Mouse (Mus musculus) hindlimb bud, embryonic 11.5 days (tissue): ENCODE measurements around the gene Nkx6-2.

Experiments
- DNase-seq: peaks from one replicate; pipeline ENCODE4 v3.0.0-alpha.2; 2012; ENCODE audit warnings: low read depth, low spot score; ENCODE audit errors: extremely low spot score

Gene Nkx6-2

DNA sequence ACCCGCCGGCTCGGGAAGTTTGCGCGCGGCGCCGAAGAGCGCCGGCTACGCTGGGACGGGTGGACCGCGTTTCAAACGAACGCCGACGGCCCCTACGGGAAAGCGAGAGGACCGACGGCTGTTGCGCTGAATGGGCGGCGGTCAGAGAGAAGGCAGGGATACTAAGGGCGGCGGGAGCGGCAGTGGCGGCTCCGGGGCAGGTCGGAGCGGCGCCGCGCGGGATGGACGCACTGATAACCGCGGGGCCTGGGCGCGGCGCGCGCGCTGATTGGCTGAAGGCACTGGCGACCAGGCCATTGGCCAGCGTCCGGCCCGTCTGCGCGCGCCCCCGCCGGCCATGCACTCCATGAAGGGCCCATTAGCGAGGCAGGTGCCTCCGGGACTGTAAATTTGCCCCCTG is at the start of gene Nkx6-2:
Nkx6-2 (minus strand) TSS at position 203 of the 400 bp plus-strand sequence.
- no peak for DNase-seq

DNA sequence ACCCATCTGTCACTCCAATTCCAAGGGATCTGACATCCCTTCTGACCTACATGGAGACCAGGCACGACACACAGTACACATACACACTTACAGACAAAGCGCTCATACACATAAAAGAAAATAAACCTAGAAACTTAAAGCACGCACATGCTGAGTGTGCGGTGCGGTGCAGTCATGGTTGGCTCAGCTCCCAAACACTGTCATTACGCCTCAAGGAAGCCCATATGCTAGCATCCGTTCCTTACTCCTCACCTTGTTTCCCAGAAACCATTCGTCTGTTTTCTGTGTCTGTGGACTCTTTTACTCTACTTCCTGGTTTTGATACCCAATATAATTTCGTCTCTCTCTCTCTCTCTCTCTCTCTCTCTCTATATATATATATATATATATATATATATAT is 42.6 kb upstream of the Nkx6-2 start:
- no peak for DNase-seq

DNA sequence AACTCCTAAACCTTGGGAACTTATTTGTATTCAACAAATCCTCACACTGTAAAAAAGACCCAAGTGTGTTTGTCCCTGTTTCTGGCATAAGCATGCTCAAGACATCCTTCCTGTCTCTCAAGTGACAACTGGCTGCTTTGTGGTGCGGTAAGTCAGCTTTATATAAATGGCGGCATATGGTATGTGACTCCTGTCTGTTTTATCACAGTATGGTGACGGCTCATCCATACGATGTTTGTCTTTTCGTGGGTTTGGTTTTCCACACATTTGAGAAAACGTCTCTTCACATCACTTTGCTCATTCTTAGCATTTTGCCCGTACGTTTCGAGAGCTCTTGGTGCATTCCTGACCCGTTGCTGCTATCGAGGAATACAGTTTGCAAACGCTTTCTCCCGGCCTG is 40.0 kb upstream of the Nkx6-2 start:
- DNase-seq: no peak

DNA sequence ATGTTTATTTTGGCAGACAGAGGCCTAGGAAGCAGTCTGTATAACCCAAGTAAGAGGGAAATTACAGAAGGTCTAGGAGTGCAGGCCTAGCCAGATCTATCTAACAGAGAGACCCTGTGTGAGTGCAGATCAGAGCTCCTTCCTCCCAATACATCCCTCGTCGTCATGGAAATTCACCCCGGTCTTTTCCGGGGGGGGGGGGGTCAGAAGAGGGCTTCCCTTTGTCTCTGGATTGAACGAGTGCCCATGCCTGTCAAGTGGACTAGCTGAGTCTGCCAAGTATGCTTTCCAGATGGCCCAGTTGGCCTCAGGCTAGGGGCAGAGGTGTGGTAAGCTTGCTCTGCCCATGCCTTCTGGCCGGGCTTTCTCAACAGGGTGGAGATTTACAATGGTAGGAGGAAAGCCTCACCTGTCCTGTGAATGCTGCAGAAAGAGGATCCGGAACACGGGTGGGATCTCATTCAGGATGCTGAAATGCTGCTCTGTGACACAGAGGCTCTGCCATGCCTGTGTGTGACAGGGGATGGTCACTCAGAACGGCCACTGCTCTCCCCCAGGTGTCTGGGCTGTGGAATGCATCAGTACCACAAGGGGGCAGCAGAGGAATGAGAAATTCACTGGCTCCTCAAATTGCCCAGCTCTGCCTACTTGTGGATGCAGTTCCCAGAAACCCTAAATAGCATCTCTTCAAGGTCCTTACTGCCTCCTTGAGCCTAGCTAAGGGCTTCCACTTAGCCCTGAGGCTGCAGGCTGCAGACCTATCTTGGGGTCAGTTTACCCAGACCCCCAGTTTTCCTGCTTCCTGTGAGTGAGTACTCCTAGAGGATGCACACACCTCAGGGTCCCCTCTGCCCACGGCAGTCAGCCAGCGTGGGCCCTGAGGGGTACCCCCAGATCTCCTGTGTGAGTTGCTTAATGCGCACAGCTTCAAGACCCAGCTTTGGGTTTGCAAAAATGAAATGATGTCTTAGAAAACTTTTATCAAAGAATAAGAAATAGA is 33.5 kb upstream of the Nkx6-2 start:
- DNase-seq: peak; percentile 57

DNA sequence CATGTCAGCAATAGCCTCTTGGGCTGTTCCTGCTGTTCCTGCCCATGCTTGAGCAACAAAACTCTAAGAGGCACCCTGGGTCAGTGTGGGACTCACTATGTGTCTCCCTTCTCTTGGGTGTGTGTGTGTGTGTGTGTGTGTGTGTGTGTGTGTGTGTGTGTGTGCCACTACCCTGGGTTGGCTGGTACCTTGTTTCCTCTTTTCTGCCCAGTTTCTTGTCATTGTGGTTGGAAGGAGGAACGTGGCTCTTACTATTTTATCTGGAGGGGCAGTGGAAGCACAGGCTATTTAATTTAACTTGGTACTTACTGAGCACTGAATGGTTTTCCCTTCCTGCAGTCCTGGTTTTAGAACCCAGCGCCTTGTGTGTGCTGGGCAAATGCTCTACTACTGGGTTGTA is 27.7 kb upstream of the Nkx6-2 start:
- DNase-seq: no peak

DNA sequence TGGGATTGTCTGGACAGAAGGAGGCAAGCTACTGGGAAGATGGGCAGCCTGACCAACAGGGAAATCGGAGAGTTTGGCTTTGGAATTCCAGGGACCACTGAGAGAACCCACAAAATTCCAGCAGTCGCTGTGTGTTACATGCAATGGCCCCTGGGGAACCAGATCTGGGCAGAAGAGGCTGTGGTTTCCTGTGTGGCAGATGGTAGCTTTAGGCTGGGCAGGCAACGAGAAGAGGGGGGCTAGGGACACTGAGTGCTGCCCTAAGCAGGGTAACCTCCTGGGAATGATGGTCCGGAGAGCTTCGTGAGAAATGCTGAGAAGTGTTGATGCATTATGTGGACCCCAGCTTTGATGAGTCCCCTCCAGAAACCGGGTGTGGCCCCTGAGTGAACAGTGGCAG is 13.3 kb upstream of the Nkx6-2 start:
- DNase-seq: no peak

DNA sequence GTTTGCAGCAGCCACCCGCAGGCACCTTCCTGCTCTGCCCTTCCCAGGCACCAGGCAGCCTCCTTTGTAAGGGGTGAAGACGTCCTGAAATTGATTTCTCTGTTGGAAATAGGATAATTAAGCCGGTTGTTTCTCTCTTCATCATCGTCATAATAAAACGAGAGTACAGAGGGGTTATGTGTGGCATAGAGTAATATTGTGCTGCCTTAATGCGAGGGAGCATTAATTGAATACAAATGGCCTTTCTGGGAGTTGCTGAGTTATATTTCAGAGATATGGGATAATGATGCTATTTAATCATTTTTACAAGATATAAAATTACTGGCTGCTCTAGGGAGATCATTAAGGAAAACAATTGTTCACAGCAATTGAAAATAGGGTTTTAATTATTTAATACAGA is 12.7 kb upstream of the Nkx6-2 start:
- DNase-seq: no peak

DNA sequence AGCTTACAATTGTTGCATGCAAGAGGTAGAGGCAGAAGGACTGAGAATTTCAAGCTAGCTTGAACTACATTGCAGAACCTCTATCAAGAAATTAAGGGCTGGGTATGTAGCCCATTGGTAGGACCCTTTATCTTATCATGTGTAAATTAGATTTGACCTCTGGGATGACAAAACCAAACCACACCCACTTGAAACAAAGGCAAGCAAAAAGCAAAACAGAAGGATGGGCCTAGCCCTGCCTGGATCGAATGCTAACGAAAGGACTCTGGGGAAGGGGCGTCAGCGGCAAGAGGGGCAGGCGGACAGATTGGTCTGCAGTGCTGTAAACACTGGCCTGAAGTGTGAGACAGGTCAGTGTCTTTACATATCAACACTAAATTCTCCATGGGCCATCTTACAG is 8.7 kb upstream of the Nkx6-2 start:
- no peak for DNase-seq

DNA sequence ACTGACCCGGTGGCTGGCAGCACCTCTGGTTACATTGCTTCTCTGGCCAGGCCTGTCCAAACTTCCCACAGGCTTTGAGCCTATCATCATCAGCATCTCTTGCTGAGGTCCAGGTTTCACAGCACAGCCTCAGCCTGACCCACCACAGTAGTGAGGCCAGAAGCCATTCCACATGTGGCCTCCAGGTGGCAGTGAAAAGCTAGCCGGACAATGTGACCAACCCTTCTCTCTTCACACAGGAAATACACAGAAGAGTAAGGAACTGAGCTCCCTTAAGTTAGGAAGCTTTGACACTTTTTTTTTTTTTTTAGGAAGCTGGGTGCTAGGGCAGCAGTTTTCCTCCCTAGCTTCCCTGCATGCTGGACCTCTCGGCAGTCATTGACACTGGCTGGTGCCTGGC is 7.7 kb upstream of the Nkx6-2 start:
- no peak for DNase-seq

DNA sequence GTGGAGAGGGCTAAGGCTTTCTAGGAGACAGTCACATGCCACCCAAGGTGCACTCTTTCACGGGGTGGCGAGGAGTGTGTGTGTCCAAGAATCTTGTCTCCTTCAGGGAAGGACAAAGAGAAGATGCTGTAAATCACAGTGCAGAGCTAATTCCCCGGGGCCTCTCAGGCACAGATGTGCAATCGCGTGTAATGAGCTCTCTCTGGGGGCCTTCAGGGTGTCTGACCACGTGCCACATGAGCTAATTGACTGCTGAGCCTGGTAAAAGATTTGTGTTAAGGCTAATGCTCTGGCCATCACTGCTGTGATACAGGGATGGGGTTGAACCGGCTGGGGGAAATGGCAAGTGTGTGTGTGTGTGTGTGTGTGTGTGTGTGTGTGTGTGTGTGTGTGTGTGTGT is 5.3 kb upstream of the Nkx6-2 start:
- no peak for DNase-seq

DNA sequence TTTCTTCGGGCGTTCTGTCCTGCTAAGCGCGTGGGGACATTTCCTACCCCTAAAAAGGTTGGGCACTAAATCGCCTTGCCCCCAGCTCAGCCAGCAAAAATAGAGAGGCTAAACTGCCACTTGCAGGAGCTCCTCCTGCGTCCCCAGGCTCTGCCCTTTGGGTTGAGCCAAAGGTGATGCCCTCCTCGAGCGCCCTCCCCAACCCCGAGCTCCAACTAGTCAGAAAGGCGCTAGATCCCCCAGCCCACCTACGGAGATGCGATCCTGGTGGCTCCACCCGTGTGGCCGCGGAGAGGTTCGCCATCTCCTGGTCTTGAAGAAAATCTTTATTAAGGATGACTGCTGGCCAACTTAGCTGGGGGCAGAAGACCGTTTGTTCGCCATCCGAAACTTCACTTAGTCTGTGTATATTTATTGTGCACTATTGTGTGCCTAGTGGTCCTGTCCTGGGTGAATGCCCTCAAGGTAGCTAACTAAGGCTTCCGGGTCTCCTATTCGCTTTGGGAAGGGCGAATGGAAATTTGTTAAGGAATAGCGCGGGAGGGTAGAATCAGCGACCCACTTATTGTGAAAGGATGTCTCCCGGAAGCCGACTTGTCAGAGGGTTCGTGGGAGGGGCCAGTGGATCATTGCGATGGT is 2.7 kb upstream of the Nkx6-2 start:
- DNase-seq: no peak

DNA sequence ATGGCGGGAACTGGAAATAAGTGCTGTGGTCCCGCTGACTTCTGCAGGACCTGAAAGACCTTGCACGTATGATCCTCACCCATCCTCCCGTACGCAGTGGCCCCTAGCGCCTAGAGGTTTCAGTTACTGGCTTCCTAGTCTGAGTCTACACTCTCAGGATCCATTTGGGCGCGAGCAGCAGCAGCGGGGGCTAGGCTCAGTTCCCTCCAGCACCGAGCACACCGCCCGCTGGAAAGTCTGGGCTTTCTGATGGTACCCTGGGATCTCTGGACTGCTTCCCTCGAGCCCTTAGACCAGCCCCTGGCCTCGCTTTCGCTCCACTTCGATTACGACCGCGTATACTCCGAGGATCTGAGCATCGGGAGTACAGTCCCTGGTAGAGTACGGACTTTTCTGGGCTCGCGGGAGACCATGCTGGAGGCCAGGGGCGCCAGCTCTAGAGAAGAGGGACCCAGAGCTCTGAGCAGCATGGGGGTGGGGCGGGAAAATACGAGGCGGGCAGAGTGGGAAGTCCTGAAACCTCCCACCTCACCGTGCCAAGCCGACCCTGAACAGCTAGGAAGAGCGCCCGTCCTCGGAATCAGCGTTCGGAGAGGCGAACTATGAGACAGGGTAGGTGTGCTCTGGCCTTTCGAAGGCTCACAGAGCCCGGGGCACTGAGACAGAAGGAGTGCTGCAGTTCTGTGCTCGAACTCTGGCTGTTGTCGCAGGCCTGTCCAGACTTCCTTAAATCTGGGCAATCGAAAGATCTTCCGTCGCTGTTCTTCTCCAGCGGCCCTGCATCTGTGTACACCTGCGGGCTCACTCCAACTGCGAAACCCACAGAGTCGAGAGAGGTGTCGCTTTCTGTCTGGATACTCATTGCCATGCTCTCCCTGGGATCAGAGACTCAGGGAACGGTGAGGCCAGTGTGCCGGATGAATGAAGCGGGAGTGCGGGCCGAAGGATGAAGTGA is 1.9 kb upstream of the Nkx6-2 start:
- no peak for DNase-seq

DNA sequence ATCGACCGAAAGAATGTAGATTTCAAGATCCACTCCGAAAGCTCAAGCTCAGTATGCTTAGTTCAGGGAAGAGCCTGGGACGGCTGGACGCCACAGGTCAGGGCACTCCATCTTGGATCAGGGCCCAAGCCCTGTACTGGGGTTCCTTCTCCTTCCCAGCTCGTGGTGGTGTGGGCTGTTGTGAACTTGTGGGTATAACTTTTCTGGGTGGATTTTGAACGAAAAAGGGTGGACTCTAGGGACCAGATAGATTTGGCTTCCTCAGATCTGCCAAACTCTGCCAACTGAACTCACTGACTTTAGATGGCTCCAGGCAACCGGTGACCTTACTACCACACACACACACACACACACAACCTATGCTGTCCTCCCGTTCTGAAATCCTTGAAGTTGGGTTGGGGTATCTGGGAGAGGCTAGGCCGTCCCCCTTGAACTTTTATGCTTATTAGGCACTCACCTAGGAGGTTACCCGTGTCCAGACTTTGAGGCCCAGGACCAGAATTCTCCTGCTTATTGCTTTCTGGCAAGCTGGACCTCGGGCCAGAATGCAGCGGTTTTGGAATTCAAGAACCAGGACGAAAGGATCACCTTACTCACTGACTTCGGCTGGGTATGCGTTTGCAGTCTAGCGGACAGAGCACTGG is 619 bp upstream of the Nkx6-2 start:
- no peak for DNase-seq

DNA sequence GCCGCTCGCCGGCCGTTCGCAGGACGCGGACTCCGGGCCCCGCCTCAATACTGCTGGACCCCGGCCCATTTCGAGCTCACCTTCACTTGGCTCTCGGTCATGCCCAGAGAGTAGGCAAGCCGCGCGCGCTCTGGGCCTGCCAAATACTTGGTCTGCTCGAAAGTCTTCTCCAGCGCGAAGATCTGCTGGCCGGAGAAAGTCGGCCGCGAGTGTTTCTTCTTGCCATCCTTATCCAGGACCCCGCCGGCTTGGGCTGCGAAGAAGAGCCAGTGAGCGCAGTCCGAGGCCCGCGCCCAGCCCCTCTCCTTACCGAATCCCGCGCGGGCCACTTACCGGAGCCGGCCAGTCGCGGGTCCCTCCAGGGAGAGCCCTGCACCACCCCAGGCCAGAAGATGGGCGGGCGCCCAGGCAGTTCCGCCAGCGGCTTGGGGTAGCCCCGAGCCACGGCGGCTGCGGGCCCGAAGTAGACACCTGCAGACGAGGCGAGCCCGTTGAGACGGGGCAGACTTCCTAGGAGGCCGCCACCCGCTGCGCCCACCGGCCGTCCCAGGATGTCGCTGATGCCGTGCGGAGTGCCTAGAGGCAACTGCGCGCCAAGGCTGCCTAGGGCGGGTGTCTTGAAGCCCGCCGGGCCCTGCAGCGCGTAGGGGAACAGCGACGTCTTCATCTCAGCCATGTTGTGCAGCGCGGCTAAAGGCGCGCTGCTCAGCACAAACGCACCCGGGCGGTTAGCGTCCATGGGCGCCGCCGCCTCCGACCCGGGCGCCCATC is 611 bp downstream of the Nkx6-2 start:
- no peak for DNase-seq

DNA sequence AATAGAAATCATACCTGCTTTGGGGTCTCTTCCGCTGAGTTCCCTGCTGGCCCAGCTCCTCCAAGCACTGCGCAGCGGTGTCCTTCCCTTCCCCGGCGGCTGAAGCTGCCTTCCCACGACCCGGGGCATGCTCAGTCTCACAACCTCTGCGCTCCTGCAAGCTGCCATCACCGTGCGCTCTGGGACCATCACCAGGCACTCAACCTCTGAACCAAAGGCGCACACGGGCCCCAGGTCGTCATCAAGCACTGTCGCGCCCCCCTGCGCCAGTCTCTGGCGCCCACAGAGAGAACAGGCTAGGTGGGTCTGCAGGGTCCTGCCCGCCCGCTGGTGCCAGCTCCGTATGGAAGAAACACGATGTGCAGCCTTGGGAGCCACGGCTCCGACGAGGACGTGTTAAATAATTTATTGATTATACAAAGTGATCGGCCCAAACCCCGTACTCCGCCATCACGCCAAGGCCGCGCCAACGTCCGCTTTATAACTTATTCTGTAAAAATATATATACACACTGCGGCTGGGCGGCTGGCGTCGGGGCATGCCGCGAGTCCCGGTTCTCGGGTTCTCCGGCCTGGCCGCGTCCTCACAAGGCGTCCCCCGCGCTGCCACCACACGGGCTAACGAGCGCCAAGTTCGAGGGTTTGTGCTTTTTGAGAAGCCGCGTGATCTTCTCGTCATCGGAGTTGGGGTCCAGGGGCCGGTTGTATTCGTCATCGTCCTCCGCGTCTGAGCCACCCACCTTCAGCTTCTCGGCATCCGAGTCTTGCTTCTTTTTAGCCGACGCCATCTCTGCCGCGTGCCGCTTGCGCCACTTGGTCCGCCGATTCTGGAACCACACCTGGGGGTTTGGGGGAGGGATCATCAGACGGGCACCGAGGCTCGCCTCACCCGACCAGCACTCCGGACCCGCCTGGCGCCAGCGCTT is 1.5 kb downstream of the Nkx6-2 start:
- DNase-seq: no peak

DNA sequence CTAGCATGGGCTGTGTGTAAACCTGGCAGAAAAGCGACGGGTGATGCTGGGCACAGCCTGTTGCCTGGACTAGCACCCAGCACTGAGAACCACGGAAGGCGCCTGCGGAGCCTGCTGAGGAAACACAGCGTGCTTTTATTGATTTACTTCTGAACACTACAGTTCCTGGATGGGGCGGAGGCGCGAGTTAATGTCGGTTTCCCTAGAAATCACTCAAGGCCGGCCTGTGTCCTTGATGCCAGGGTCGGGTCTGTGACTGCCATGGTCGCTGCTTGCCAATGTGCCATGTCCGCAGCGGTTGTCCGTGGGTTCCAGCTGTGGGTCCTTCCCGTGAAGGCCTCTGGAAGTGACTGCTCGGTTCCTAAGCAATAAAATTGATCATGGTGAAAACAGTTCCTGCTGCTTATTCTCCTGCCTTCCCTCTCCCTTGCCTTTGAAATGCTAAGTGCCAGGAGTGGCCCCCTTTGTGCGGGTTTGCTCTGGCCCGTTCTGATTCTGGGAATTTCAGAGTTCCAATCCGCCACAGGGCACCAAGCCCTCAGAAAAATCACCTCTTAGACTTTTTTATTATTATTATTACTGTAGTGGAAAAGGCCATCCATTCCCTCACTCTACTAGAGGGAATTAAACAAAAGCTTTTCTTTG is 3.2 kb downstream of the Nkx6-2 start:
- DNase-seq: no peak

DNA sequence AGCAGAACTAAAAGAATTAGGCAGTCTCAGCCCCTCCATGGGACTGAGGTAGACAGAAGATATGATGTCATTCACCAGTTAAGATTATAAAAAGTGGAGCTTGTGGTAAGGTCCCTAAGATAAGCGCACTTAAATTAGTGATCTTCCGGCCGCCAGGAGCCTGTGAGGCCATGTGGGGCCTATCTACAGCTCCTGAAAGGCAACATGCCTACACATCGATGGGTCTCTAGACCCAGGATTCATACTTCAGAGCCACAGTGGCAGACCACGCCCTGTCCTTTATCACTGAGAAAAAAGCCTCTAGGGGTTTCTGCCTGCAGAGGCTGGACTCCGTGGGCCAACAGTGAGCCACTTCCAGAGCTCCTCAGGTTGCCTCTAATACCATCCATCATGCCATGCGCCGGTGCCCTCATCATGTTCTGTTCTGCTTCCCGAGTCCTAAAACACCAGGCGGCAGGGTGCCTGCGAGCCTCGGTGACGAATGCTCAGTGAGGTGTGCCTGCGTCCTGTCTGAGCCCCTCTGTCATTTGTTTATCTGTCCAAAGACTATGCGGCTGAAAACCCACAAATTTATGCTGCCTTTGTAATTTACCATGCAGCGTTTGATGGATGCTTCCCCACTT is 6.4 kb downstream of the Nkx6-2 start:
- DNase-seq: no peak

DNA sequence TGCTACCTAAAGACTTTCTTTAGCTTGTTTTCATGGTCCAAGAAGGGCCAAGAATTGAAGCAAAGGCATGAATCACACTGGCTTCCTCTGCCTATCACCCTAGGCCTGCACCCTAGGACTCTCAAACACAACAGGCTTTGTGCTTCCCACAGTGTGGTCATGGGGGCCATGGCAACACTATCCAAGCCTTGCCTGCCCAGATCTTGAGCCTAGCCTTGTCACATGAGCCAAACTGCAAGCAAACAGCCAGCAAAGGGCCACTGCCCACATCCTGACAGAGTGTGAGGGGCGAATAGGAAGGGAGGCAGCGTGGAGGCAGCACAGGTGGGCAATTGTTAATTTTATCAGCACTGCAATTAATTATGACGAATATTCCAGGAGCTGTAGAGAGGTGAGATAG is 9.9 kb downstream of the Nkx6-2 start:
- DNase-seq: no peak
